Mouse (Mus musculus): Measurements from ENCODE around the gene Trim44. TPM values are rescaled to one million over a fixed set of nuclear protein-coding genes. Genes with fewer than 3 reads are reported as not detected.
A peak's percentile ranks its signal among the peaks of the same experiment; 100 is the strongest.

Gene Trim44
- polyA plus RNA-seq, 1 experiment from 2014 or later: 16.1 TPM

DNA sequence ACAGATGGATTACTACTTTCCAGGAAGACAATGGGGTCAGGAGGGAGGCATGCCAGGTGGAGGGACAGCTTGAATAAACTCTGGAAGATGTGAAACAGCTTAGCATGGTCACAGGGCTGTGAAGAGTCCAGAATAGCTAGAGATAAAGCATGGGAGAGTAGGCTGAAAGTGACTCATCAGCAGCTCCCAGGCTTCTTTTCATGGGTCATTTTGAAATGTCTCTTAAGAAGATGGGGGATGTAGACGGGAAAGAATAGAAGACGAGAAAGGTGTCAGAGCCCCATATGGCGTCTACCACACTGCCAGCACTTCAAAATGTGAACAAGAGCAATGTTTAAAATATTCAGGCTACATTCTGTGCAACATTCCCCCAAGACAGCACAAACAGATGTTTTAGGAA, 91.1 kb downstream of the Trim44 start:
- peaks cover 22% of the 10 kb centered on the region for H3K4me1 ChIP-seq (ENCODE audit: control insufficient read depth, insufficient read depth, low read length)
- H3K4me3 ChIP-seq (ENCODE audit: low read length): no peak overlapping the region
- WGBS: 49% methylated on average over 3 of the region's 3 CpGs
- no peaks in the 10 kb centered on the region for H3K36me3 ChIP-seq (ENCODE audit: control insufficient read depth, insufficient read depth)
- H3K9ac ChIP-seq (ENCODE audit: low read length): no peak overlapping the region
- no peak overlapping the region for H3K27ac ChIP-seq (ENCODE audit: low read length)
- H3K9me3 ChIP-seq (replicated peaks; ENCODE audit: control insufficient read depth, low read length): no peaks in the 10 kb centered on the region
- no peaks in the 10 kb centered on the region for H3K27me3 ChIP-seq (ENCODE audit: control insufficient read depth, insufficient read depth, low read length)
- ATAC-seq (replicated peaks; ENCODE audit: extremely low read depth, insufficient read depth, low FRiP score): no peak
- no peak overlapping the region for H3K4me2 ChIP-seq (ENCODE audit: low read depth, low read length)

DNA sequence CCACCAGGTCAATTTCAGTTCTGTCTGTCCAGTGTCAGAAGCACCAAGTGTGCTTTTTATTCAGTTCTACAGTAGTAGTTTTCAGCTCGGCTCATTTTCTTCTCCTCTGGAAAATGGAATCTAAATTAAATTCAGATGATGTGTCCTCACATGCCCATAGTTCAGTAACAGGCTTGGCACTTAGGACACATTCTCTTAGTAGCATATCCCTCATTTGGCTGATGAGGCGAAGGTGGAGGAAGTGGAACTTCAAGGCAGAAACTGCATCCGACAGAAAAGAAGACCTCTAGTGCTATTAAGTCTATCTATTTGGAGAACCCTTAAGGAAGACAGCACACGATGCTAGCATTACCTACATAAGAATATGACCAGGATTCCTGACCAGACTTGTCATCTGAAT, 92.5 kb downstream of the Trim44 start:
- 83% methylated on average over 4 of the region's 4 CpGs for WGBS
- H3K4me3 ChIP-seq (ENCODE audit: low read length): no peak overlapping the region
- no peak overlapping the region for H3K9ac ChIP-seq (ENCODE audit: low read length)
- no peaks in the 10 kb centered on the region for H3K36me3 ChIP-seq (ENCODE audit: control insufficient read depth, insufficient read depth)
- no peaks in the 10 kb centered on the region for H3K9me3 ChIP-seq (replicated peaks; ENCODE audit: control insufficient read depth, low read length)
- H3K4me2 ChIP-seq (ENCODE audit: low read depth, low read length): no peak overlapping the region
- peaks cover 18% of the 10 kb centered on the region for H3K4me1 ChIP-seq (ENCODE audit: control insufficient read depth, insufficient read depth, low read length)
- no peak overlapping the region; the same call in 1 of the 2 replicates for H3K27ac ChIP-seq (ENCODE audit: low read length)
- no peak for ATAC-seq (replicated peaks; ENCODE audit: extremely low read depth, insufficient read depth, low FRiP score)
- no peaks in the 10 kb centered on the region for H3K27me3 ChIP-seq (ENCODE audit: control insufficient read depth, insufficient read depth, low read length)

- H3K27me3 ChIP-seq (ENCODE audit: control insufficient read depth, insufficient read depth, low read length): no peaks in the 10 kb centered on the region
- no peak overlapping the region for H3K4me3 ChIP-seq (ENCODE audit: low read length)
- no peak for ATAC-seq (replicated peaks; ENCODE audit: extremely low read depth, insufficient read depth, low FRiP score)
- H3K27ac ChIP-seq (ENCODE audit: low read length): no peak overlapping the region; the same call in 1 of the 2 replicates
- H3K9ac ChIP-seq (ENCODE audit: low read length): no peak overlapping the region
- H3K9me3 ChIP-seq (replicated peaks; ENCODE audit: control insufficient read depth, low read length): no peaks in the 10 kb centered on the region
- peaks cover 18% of the 10 kb centered on the region for H3K4me1 ChIP-seq (ENCODE audit: control insufficient read depth, insufficient read depth, low read length)
- no peak overlapping the region for H3K4me2 ChIP-seq (ENCODE audit: low read depth, low read length)
- no peaks in the 10 kb centered on the region for H3K36me3 ChIP-seq (ENCODE audit: control insufficient read depth, insufficient read depth)
- WGBS: 17% methylated on average over 1 of the region's 1 CpGs
Measured at GRCm38 (mm10) chr2:102314610-102315009, 93.0 kb downstream of the Trim44 start.

- Histone ChIP-seq H3K27ac (ENCODE audit: low read length) (no peak overlapping the region), H3K4me2 (ENCODE audit: low read depth, low read length) (no peak overlapping the region)
- WGBS: 68% methylated on average over 2 of the region's 2 CpGs
Measured at GRCm38 (mm10) chr2:102314068-102314467, 93.6 kb downstream of the Trim44 start.

DNA sequence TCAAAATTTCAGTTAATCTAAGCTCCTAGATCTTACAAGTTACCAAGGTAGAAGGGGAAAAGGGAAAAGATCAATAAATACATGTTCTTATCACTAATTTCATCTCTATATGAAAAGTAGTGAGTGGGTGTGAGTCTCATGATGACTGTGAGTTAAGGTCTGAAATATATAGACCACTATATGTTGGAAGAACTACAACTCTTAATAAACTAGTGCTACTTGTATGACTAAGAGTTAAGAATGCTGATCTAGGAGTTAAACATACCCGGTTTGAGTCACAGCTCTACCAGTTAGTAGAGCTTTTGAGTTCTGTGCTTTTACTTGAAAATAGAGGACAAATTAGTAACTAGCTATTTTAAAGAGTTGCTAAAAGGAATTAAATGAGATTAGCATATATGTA, 94.7 kb downstream of the Trim44 start:
- ATAC-seq (replicated peaks; ENCODE audit: extremely low read depth, insufficient read depth, low FRiP score): no peak
- Histone ChIP-seq H3K4me3 (ENCODE audit: low read length) (no peak overlapping the region), H3K9me3 (replicated peaks; ENCODE audit: control insufficient read depth, low read length) (no peaks in the 10 kb centered on the region), H3K4me2 (ENCODE audit: low read depth, low read length) (no peak overlapping the region), H3K27me3 (ENCODE audit: control insufficient read depth, insufficient read depth, low read length) (no peaks in the 10 kb centered on the region), H3K36me3 (ENCODE audit: control insufficient read depth, insufficient read depth) (no peaks in the 10 kb centered on the region), H3K27ac (ENCODE audit: low read length) (no peak overlapping the region), H3K9ac (ENCODE audit: low read length) (no peak overlapping the region), H3K4me1 (ENCODE audit: control insufficient read depth, insufficient read depth, low read length) (peaks cover 18% of the 10 kb centered on the region)
- WGBS: 98% methylated on average over 1 of the region's 1 CpGs

More at GRCm38 (mm10) chr2:102314068-102314467, 93.6 kb downstream of the Trim44 start:
- Histone ChIP-seq H3K9me3 (replicated peaks; ENCODE audit: control insufficient read depth, low read length) (no peaks in the 10 kb centered on the region), H3K27me3 (ENCODE audit: control insufficient read depth, insufficient read depth, low read length) (no peaks in the 10 kb centered on the region), H3K36me3 (ENCODE audit: control insufficient read depth, insufficient read depth) (no peaks in the 10 kb centered on the region), H3K9ac (ENCODE audit: low read length) (no peak overlapping the region), H3K4me3 (ENCODE audit: low read length) (no peak overlapping the region), H3K4me1 (ENCODE audit: control insufficient read depth, insufficient read depth, low read length) (peaks cover 18% of the 10 kb centered on the region)
- ATAC-seq (replicated peaks; ENCODE audit: extremely low read depth, insufficient read depth, low FRiP score): no peak

DNA sequence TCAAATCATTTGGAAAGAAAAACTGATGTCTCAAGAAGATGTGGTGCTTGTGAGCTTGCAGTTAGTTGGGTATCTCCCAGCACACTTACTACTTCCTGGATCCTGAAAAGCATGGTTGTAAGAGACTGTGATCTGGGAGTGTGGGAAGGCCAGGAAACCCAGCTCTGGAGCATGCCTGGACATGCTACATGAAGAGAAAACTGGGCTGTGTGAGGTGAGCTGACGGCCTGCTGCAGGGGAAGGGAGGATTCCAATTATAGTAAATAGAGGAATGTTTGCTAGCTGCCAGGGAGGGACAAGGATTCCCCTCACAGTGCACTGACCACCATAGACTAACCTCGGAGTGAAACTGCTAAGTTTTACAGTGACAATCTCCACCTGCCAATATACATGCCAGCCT, 104.4 kb downstream of the Trim44 start:
- H3K27ac ChIP-seq (ENCODE audit: low read length): peak overlapping the region; percentile 41
- no peak overlapping the region for H3K9ac ChIP-seq (ENCODE audit: low read length)
- H3K9me3 ChIP-seq (replicated peaks; ENCODE audit: control insufficient read depth, low read length): no peaks in the 10 kb centered on the region
- no peaks in the 10 kb centered on the region for H3K27me3 ChIP-seq (ENCODE audit: control insufficient read depth, insufficient read depth, low read length)
- H3K4me2 ChIP-seq (ENCODE audit: low read depth, low read length): no peak overlapping the region
- ATAC-seq (replicated peaks; ENCODE audit: extremely low read depth, insufficient read depth, low FRiP score): peak; percentile 59
- 39% methylated on average over 2 of the region's 2 CpGs for WGBS
- H3K36me3 ChIP-seq (ENCODE audit: control insufficient read depth, insufficient read depth): peaks cover 4% of the 10 kb centered on the region; the same call in 1 of the 2 replicates
- H3K4me1 ChIP-seq (ENCODE audit: control insufficient read depth, insufficient read depth, low read length): peaks cover 34% of the 10 kb centered on the region
- no peak overlapping the region for H3K4me3 ChIP-seq (ENCODE audit: low read length)

DNA sequence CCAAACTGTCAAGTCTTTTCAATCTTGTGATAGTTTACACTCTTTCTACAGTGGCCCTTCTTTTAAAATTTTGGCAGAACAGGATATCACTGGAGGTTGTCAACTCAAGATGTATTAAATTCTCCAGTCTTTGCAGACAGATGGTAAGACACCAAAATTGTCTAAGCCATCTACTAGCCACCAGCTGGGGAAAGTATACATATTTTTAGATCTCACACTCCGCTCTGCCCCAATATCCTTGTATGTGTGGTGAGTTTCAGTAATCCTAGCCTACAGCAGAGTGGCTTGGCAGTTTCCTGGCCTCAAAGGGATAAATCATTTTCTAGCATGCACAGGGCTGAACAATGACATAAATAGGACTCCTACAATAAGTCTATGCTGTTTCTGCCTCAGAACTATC, 105.1 kb downstream of the Trim44 start:
- WGBS: 96% methylated on average over 1 of the region's 1 CpGs
- H3K4me1 ChIP-seq (ENCODE audit: control insufficient read depth, insufficient read depth, low read length): peaks cover 31% of the 10 kb centered on the region
- no peak overlapping the region for H3K4me3 ChIP-seq (ENCODE audit: low read length)
- no peak overlapping the region for H3K27ac ChIP-seq (ENCODE audit: low read length)
- no peak overlapping the region for H3K4me2 ChIP-seq (ENCODE audit: low read depth, low read length)
- no peaks in the 10 kb centered on the region for H3K27me3 ChIP-seq (ENCODE audit: control insufficient read depth, insufficient read depth, low read length)
- no peaks in the 10 kb centered on the region for H3K9me3 ChIP-seq (replicated peaks; ENCODE audit: control insufficient read depth, low read length)
- ATAC-seq (replicated peaks; ENCODE audit: extremely low read depth, insufficient read depth, low FRiP score): no peak
- H3K9ac ChIP-seq (ENCODE audit: low read length): no peak overlapping the region
- H3K36me3 ChIP-seq (ENCODE audit: control insufficient read depth, insufficient read depth): peaks cover 4% of the 10 kb centered on the region; the same call in 1 of the 2 replicates

- ATAC-seq (replicated peaks; ENCODE audit: extremely low read depth, insufficient read depth, low FRiP score): no peak
- Histone ChIP-seq H3K9me3 (replicated peaks; ENCODE audit: control insufficient read depth, low read length) (no peaks in the 10 kb centered on the region), H3K27me3 (ENCODE audit: control insufficient read depth, insufficient read depth, low read length) (no peaks in the 10 kb centered on the region), H3K27ac (ENCODE audit: low read length) (no peak overlapping the region), H3K4me2 (ENCODE audit: low read depth, low read length) (no peak overlapping the region), H3K36me3 (ENCODE audit: control insufficient read depth, insufficient read depth) (no peaks in the 10 kb centered on the region), H3K9ac (ENCODE audit: low read length) (no peak overlapping the region), H3K4me1 (ENCODE audit: control insufficient read depth, insufficient read depth, low read length) (no peaks in the 10 kb centered on the region), H3K4me3 (ENCODE audit: low read length) (no peak overlapping the region)
- 35% methylated on average over 6 of the region's 6 CpGs for WGBS
Measured at GRCm38 (mm10) chr2:102294827-102295270, 112.8 kb downstream of the Trim44 start.

GRCm38 (mm10) chr2:102293181-102293580, 114.4 kb downstream of the Trim44 start:
- WGBS: 38% methylated on average over 1 of the region's 1 CpGs
- H3K4me3 ChIP-seq (ENCODE audit: low read length): no peak overlapping the region
- H3K9ac ChIP-seq (ENCODE audit: low read length): no peak overlapping the region
- H3K36me3 ChIP-seq (ENCODE audit: control insufficient read depth, insufficient read depth): no peaks in the 10 kb centered on the region
- no peaks in the 10 kb centered on the region for H3K4me1 ChIP-seq (ENCODE audit: control insufficient read depth, insufficient read depth, low read length)
- no peaks in the 10 kb centered on the region for H3K27me3 ChIP-seq (ENCODE audit: control insufficient read depth, insufficient read depth, low read length)
- no peaks in the 10 kb centered on the region for H3K9me3 ChIP-seq (replicated peaks; ENCODE audit: control insufficient read depth, low read length)
- ATAC-seq (replicated peaks; ENCODE audit: extremely low read depth, insufficient read depth, low FRiP score): no peak
- no peak overlapping the region for H3K27ac ChIP-seq (ENCODE audit: low read length)
- no peak overlapping the region for H3K4me2 ChIP-seq (ENCODE audit: low read depth, low read length)

All from heart, embryonic 16.5 days (tissue).